Mouse (Mus musculus) cortical plate, adult 2 months (tissue): Measurements from ENCODE around the gene Gm8298. TPM values are rescaled to one million over a fixed set of nuclear protein-coding genes. Genes with fewer than 3 reads are reported as not detected.
"Not testable (repeated sequence)": the region's sequence is repeated elsewhere in the genome, so short reads cannot be mapped to it uniquely, and the experiment has no call there.

ENCODE experiments used
- H3K27ac ChIP-seq: fragments of 200-500 bp; 2 replicates; pipeline ENCODE4 v1.5.1; 2012; ENCODE audit warnings: low read length, control low read depth, inconsistent platforms; ENCODE audit not compliant: insufficient read depth
- H3K4me1 ChIP-seq: fragments of 200-500 bp; 2 replicates; pipeline ENCODE4 v1.6.1; 2011; ENCODE audit warnings: low read length; ENCODE audit not compliant: control insufficient read depth, insufficient read depth
- H3K4me3 ChIP-seq: fragments of 200-500 bp; 2 replicates; pipeline ENCODE4 v1.5.1; 2011; ENCODE audit warnings: mild to moderate bottlenecking, low read length, control low read depth; ENCODE audit not compliant: insufficient read depth
- CTCF ChIP-seq: fragments of 200-500 bp; IDR thresholded peaks from 2 replicates; pipeline ENCODE4 v1.5.1; 2011; ENCODE audit warnings: mild to moderate bottlenecking, control low read depth, low read length; ENCODE audit not compliant: insufficient read depth; ENCODE audit errors: extremely low read depth
- POLR2A ChIP-seq: fragments of 200-500 bp; IDR thresholded peaks from 2 replicates; pipeline ENCODE4 v1.6.1; 2011; ENCODE audit warnings: mild to moderate bottlenecking, low read length, control low read depth; ENCODE audit not compliant: insufficient read depth; ENCODE audit errors: extremely low read depth
- polyA plus RNA-seq: library from polyadenylated mRNA; depleted of rRNA; stranded (reverse); fragments of >200 nt; gene quantifications from 2 replicates; pipeline ENCODE4 v1.2.3, GENCODE M21; 2012; rRNA removed

Gene Gm8298
- polyA plus RNA-seq, result not detected in 2 replicates

DNA sequence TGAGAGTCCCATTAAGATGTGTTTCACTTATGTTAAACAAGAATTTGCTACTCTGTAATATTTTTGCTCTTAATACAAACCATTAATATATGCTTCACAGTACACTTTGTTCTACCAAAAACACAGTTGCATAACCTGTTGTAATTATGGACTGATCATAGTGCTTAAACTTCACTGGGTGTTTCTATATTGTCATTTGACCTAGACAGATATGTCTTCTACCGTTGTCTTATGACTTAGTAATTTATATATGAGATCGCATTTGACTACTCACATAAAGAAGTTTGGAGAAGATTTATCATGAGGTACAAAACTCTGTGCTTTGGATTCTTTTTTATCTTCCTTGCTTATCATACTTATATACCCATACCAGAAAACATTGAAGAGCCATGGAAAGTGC is at the start of gene Gm8298:
TSS of gene Gm8298 (plus strand) at position 301 of the 400 bp plus-strand sequence.
- H3K4me1 ChIP-seq, result no peaks in the 10 kb centered on the region
- TF ChIP-seq POLR2A (no peak), CTCF (no peak)
- H3K27ac ChIP-seq, result no peak within 1 kb of the TSS
- H3K4me3 ChIP-seq, result no peak within 1 kb of the TSS

DNA sequence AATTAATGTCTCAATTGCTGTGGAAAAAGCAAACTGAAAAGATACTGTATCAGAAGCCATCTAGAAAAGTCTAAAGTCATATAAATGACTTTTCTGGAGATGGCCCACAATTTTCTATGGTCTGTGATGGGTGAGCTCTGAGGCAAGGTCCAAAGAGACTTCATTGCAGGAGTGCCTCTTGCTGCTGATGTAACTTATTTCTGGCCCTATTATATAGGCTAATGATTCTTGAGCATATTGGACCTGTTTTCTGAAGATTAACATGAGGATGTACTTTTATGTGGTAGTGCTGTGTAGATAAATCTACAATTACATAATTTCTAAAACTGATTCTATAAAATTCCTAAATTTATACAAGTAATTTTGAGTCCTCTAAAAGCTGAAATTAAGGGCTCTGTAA is 47.7 kb upstream of the Gm8298 start:
- Histone ChIP-seq H3K4me1 (no peaks in the 10 kb centered on the region), H3K27ac (no peak overlapping the region), H3K4me3 (no peak overlapping the region)
- TF ChIP-seq POLR2A (no peak), CTCF (no peak)

DNA sequence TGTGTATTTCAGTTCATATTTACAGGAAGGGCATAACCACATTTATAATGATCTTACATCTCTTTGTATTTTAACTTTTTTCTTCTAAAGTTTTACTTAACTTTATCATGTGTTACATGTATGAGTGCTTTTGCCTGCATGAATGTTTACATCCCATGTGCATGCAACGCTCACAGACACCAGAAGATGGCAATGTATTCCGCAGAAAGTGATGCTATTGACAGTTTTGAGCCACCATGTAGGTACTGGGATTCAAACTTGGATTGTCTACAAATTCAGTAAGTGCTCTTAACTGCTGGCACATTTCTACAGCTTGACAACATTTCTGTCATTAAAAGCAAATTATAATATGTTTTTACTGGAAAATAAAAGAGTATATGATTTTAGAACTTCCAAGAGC is 9.9 kb downstream of the Gm8298 start:
- no peak for TF ChIP-seq POLR2A
- TF ChIP-seq CTCF, result peak; percentile 62; the same call in 1 of the 2 replicates
- Histone ChIP-seq H3K4me1 (no peaks in the 10 kb centered on the region), H3K4me3 (no peak overlapping the region), H3K27ac (no peak overlapping the region)

DNA sequence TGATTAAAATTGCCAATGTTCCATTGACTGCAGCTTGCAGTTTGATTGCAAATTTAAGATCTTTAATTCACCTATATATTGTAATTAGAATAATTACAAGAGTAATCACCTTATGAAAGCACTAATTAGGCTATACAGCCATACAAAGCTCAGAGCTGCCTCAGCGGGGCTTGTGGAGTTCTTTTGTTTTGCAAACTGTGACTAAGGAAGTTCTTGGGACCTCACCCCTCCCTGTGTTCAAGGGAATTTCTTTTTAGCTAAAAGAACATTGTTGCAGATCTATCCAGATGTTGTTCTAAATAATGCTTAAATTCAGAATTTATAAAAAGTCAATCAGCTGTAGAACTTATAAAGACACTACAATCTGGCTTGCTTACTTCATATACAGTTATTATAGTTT is 16.8 kb downstream of the Gm8298 start:
- H3K4me3 ChIP-seq, H3K4me1 ChIP-seq, H3K27ac ChIP-seq: not testable (repeated sequence)

DNA sequence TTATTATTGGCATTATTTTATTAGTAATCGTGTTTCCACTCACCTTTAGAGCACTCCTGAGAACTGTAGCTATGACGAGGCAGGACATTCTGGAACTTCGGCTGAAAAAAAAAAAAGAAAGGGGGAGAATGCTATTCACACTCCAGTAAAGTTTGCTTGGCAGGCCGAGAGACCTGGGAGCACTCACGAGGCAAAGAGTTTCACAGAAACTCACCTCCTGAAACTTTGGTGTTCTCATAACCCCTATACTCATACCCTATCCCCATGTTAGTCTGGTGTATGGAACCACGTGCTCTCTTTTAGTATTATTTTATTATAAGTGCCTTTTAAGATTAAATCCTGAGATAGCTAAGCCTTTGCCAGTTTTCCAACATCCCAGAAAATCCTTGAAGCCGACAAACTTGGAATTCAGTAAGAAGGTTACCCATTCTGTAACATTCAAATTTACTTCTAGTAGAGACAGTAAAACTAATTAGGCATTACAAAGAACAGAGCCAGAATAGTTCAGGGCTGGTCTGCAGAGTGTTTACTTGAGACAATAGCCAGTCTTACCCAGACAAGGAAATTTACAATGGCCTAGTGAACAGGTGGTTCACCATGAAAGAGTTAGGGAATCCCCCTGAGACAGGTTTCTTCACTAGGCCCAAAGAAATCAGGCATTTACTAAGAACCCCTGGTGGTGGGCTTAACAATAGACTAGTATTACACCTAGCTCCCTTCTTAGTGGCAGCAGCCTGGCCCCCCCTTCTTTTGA is 19.1 kb downstream of the Gm8298 start:
- not testable (repeated sequence) for H3K4me1 ChIP-seq, H3K4me3 ChIP-seq

DNA sequence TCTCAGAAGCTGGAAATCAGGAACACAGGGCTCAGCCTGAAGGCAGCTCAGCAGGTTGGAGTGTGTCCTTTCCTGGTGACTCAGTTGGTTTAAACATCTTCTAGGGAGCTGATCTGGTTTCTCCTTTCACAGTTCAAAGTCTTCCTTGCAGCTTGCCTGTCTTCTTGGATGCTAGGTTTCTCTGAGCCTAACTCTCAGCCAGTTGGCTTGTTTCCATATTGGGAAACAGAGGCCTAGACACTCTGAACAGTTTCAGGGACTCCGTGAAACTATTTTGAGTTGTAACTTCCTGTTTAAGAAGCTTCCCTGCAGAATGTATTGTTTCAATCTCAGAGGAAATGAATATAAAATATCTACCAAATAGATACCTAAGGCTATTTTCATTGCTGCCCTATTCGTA is 32.4 kb downstream of the Gm8298 start:
- no peak overlapping the region for H3K4me3 ChIP-seq
- TF ChIP-seq CTCF (no peak), POLR2A (no peak)
- no peak overlapping the region for H3K27ac ChIP-seq
- no peaks in the 10 kb centered on the region for H3K4me1 ChIP-seq

More for the DNA sequence above, 19.1 kb downstream of the Gm8298 start:
- H3K27ac ChIP-seq, result not testable (repeated sequence)

DNA sequence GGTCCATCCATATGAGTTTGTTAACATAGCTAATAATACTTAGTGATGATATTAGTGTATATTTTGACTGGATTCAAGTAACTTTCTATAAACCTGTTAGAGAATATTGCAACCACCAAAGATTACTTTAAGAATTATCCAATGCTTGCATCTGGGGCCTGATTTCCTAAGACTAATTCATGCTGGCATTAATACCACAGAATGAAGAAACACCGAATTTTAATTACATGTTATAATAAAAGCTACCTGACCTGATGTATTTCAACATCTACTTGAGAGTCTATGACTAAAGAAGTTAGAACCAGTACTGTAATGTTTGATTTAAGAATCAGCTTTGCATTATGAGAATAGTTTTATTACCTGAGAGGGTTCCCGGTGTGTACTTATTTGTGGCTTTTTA is 64.1 kb downstream of the Gm8298 start, which contains the start of gene C130079G13Rik:
TSS of gene C130079G13Rik (plus strand) at position 301 of the 400 bp plus-strand sequence.
- Histone ChIP-seq H3K27ac (no peak within 1 kb of the TSS), H3K4me3 (no peak within 1 kb of the TSS), H3K4me1 (no peaks in the 10 kb centered on the region)
- no peak for TF ChIP-seq POLR2A
- no peak for TF ChIP-seq CTCF

Other genes starting within 250 kb of the Gm8298 start
- not detected in 2 replicates for gene Gm5538, start 131.3 kb upstream of the Gm8298 start, polyA plus RNA-seq
- not detected in 2 replicates for gene C130079G13Rik, start 64.2 kb downstream of the Gm8298 start, polyA plus RNA-seq
- gene Aadacl2, start 145.7 kb downstream of the Gm8298 start, polyA plus RNA-seq, result not detected in 2 replicates
- not detected in 2 replicates for gene Aadac, start 164.7 kb downstream of the Gm8298 start, polyA plus RNA-seq
- 0.08 TPM in 1 of 2 replicates, not detected in the other for gene Sucnr1, start 220.8 kb downstream of the Gm8298 start, polyA plus RNA-seq